Mouse (Mus musculus) gastrocnemius, postnatal 36 days (tissue): ENCODE results near the gene Snrpg. TPM values are rescaled to one million over a fixed set of nuclear protein-coding genes. Genes with fewer than 3 reads are reported as not detected.
"Not testable (repeated sequence)": the region's sequence is repeated elsewhere in the genome, so short reads cannot be mapped to it uniquely, and the experiment has no call there.

ENCODE experiments used
- DNase-seq, 2 experiments: peaks; one replicate each; pipeline ENCODE4 v3.0.0; 2022
- intact Hi-C: fragments of 180-260 bp; cut with DNase I; formaldehyde crosslinking; loops from one replicate; pipeline ENCODE4 v1.15.1; 2025
- total RNA-seq, 2 experiments: library from RNA; stranded (reverse); gene quantifications; 2 replicates each; pipeline ENCODE4 v1.2.3; 2021

Snrpg gene
- total RNA-seq, 2 experiments from 2014 or later: 23.0 to 26.7 TPM

GRCm38 (mm10) chr6:86366125-86366852 is 4.8 kb upstream of the Snrpg start:
- no peak for DNase-seq
- intact Hi-C loops: no loop called here

DNA sequence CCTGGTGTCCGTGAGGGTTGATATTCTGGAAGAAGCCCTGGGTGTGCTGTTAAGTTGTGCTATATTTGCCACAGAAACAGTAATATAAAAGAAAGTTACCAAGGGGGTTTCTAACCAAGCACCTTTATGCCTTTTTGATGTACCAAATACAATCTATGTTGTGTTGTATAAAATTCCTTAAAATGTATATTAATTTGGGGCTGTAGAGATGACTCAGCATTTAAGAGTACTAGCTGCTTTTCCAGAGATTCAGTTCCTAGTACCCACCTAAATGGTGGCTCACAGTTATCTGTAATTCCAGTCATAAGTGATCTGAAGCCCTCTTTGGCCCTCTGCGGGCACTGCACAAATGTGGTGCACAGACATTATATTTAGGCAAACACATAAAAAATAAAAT is 4.3 kb upstream of the Snrpg start:
- intact Hi-C loops: no loop called here
- no peak for DNase-seq

DNA sequence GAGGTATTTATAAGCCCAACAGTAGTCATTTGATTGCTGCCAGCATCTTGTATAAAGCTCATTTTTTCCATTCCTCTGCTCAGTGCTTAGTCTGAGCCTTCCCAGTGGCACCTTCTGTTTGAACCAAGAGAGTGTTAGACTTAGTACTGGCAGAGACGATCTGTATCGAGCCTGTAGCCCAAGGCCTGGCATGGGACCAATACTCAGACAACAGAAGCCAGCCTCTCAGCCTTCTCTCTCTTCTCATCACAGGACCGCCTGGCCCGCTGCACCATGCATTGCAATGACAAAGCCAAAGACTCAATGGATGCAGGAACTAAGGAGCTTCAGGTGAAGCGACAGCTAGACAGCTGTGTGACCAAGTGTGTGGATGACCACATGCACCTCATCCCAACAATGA is 2.6 kb upstream of the Snrpg start:
- intact Hi-C loops: no loop called here
- DNase-seq: no peak

- intact Hi-C loops: no loop called here
- no peak for DNase-seq
Observed at GRCm38 (mm10) chr6:86370093-86370713, 901 bp upstream of the Snrpg start.

DNA sequence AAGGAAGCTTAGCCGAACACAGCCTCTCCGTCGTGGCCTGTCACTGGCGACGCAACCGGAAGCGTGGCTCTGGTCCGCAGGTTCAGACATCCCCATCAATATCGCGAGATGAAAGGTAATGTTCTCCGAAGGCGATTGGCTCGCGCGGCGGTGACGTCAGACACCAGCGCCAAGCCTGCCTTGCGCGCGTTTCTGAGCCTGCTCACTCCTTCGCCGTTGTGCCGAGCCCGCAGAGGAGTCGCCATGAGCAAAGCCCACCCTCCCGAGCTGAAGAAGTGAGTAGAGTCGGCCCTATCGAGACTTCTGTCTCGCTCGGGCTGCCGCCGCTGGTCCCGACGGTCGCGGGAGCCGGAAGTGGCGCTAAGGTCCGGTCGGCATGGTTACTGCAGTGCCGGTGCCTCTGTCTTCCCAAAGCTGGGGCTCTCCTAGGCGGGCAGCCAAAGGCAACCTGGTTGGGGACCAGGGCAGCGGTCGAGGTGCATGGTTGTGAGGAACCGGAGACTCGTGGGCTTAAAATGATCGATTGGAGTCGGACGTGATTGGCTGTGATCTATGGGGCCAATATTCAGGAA is 322 bp downstream of the Snrpg start:
- intact Hi-C loops: no loop called here
- DNase-seq: peak; percentile 90 to 92

DNA sequence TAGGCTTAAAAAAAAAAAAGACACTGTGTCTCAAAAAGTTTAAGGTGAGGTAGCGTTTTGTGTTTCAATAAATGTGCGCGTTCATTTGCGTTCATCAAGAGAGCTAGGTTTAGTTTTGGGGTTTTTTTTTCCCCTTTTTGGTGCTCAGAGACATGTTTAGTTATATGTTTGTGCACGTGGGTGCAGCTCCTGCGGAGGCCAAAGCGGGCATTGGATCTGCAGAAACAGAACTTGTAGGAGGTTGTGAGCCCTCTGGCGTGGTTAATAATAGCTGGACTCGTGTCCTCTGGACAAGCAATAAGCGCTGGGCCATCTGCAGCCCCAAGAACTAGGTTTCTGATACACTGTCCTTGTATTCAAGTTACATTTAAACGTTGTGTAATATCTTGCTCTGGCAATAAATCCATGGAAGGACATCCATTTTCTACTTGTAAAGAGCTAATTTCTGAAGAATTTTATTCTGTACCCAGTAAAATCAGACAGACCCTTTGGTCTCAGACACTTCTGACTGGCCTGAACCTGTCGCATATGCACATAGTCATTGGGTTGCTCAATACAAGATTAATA is 929 bp downstream of the Snrpg start:
- intact Hi-C loops: no loop called here
- DNase-seq: no peak

DNA sequence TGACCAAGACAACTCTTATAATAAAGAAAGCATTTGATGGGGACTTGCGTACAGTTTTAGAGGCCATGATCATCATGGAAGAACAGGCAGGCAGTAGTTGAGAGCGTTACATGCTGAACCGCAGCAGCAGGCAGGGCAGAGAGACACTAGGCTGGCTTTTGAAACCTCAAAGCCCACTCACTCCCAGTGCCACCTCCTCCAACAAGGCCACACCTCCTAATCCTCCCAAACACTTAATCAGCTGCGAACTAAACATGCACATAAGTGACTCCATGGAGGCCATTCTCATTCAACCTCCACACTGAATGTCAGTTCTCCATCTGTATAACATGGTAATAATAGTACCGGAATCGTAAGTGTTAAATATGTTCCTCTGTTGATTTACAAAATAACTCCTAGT is 2.5 kb downstream of the Snrpg start:
- intact Hi-C loops: no loop called here
- DNase-seq: no peak

DNA sequence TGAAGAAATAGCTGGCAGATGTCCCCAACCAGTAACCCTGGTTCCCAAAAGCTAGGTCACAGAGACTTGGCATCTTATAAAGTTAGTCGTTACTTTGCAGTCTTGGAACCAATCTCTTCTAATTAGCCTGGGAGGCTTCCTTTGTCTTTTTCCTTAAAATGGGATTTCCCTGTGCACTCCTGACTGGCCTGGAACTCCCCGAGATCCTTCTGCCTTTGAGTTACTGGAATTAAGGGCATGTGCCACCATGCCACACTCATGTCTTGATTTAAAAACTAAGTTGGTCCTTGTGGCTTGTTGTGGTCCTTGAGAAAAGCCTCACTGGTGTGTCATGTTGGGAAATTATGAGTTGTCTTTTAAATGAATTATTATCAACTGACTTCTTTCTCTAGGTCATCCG is 7.2 kb downstream of the Snrpg start:
- intact Hi-C loops: no loop called here
- no peak for DNase-seq

DNA sequence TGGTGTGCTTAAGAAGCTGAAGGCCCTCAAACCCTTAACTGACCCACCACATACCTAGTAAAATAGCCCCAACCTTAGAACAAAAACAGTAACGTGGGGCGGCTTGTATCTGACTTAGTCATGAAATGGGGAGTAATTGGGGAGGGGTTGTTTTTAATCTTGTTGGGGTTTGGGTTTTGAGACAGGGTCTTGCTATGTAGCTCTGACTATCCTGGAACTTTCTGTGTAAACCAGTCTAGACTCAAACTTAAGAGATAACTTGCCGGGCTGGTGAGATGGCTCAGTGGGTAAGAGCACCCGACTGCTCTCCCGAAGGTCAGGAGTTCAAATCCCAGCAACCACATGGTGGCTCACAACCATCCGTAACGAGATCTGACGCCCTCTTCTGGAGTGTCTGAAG is 9.0 kb downstream of the Snrpg start:
- intact Hi-C loops, DNase-seq: not testable (repeated sequence)

- intact Hi-C loops: no loop called here
- DNase-seq: no peak
Observed at GRCm38 (mm10) chr6:86382551-86382950, 11.4 kb downstream of the Snrpg start.

- DNase-seq: no peak
- intact Hi-C loops: no loop called here
Observed at GRCm38 (mm10) chr6:86383370-86383769, 12.3 kb downstream of the Snrpg start.

DNA sequence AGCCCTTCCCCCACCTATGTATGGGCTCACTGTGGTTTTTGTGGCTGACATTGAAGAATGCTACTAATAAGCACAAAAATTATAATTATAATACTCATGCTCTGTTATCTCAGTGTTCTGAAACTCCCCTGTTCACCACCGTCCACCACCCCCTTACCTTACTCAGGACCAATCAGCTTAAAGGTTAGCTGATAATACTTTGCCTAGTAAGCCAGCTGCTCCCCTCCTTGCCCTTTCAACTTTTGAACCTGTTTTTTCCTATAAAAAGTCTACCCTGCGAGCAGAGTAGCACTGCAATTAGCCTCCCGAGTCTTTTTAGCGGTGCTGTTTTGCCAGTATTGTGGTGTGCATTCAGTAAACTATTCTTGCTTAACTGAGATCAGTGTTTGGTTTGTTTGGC is 13.6 kb downstream of the Snrpg start:
- DNase-seq: no peak
- intact Hi-C loops: no loop called here

DNA sequence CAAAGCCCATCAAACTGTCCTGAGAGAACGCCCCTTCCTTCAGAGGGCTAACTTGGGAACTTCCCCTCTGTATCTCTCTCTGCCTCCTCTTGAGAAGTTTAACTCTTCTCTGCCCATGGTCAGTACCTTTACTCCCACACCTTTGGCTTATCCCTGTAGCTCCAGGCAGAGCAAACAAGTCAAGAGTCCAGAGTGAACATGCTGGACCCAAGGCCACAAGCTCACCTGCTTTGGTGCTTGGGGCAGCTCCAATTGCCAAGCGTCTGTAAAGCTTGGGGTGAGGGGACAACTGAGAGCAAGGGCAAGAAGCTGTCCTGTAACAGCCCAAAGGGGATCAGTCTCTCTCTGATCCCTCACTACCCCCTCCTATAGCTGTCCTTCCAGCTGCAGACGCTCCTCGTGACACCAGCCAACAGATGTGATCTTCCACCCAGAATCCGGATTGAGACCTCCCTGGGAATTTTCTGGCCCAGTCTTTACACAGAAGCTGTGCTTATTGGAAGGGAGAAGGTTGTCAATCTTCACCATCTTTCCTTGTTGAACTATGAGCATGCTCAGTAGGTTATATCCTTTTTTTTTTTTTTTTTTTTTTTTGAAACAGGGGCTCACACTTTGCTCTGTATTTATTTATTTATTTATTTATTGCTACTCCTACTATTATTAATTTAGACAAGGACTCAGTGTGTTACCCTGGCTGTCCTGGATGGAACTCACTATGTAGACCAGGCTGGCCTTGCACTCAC is 14.4 kb downstream of the Snrpg start:
- intact Hi-C loops: no loop called here
- no peak for DNase-seq

DNA sequence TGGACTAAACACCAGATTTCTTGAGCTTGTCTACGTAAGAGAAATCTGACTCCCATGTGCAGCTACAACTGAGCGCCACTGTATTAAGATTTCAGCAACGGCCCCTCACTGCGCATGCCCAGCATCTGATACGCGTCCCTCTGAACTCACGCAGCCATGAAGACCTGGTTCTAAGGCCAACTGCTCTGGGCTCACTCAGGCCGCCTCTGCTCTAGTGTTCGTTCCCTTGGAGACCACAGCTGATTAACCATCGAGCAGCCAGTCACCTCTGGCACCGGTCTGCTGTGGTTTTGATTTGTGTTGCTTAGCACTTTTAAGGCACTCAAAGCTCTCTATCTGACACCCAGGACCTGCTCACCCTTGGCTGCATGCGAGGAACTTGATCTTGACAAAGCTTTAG is 16.2 kb downstream of the Snrpg start:
- intact Hi-C loops: no loop called here
- no peak for DNase-seq

DNA sequence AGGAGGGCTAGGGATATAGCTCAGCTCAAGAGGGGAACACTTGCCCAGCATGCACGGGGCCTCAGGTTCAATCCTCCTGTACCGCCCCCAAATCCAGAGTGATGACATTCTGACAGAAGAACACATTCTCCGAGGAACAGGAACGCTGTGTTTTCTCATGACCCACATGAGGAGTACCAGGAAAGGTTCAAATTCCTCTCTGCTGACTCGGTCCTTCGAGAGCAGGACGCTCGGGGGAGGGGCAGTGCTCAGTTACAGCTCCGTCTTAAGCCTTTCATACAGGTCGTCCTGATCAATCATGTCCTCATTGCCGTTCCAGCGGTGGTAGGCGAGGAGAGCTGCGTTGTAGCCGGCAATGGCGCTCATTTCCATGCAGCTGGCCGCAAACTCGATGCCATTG is 17.4 kb downstream of the Snrpg start:
- intact Hi-C loops: no loop called here
- DNase-seq: no peak

- intact Hi-C loops: no loop called here
Observed at GRCm38 (mm10) chr6:86391326-86391725, 20.2 kb downstream of the Snrpg start.

DNA sequence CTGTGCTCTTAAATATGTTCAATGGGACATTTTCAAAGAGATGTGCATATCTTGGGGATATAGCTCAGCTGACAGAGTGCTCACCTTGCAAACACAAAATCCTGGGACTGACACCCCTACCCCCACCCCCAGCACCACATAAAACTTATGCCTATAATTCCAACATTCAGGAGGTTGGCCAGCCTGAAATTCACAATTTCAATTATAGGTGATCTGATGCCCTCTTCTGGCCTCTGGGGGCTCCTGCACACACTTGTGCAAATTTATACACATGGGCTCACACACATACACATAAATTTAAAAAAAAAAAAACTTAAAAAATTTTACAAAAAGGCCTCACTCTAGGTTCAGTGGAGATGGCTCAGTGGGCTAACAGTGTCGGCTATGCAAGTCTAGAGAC is 22.1 kb downstream of the Snrpg start:
- intact Hi-C loops: no loop called here

More at GRCm38 (mm10) chr6:86391326-86391725, 20.2 kb downstream of the Snrpg start:
- DNase-seq: no peak

DNA sequence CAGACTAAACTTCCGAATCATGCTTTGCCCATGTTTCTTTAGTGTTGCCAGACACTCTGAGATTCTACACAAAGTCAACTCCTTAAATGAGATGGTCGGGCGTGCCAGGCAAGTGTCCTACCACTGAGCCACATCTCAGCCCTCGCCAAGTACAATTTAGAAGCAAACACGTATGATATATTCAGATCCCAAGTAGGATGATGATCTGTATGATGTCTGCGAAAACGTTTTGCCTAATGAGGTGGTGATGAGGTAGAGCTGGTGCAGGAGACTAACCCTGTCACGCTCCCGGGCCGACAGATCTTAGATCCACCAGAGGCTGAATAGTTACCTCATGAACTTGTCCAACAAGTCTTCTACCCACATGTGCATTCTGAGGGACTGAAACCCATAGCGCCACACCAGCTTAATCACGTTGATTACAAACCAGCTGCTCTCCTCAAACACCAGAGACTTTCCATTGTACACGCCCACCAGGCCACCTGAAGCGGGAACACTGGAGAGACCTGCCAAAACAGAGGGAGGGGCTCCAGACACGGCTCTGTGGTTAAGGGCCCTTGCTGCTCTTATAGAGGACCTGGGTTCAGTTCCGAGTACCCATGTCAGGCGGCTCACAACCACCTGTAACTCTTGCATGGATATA is 23.1 kb downstream of the Snrpg start:
- DNase-seq: no peak
- intact Hi-C loops: no loop called here

More for the DNA sequence above, 22.1 kb downstream of the Snrpg start:
- no peak for DNase-seq

GRCm38 (mm10) chr6:86395021-86395420 is 23.9 kb downstream of the Snrpg start:
- DNase-seq: no peak
- intact Hi-C loops: no loop called here

GRCm38 (mm10) chr6:86395969-86396368 is 24.9 kb downstream of the Snrpg start:
- intact Hi-C loops: no loop called here
- DNase-seq: no peak
